Mouse (Mus musculus): Measurements from ENCODE around the gene Msrb1.

DNA sequence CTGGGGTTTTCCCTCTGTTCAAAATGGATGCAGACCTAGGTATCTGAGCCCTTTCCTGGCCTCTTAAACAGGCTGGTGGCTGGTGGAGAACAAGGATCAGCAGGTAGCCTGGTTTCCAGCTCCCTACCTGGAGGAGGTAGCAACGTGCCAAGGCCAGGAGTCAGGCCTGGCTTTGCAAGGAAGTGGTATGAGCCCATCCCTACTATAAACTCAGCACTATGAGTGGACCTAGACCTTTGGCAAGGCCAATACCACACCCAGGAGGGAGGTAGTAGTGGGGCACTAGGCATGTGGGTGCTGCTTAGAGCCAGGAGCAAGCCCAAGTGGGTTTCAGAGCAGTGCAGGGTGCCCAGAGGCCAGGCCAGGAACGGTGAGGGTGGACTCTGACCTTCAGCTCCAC, 37.0 kb upstream of the Msrb1 start:
- TF ChIP-seq POLR2AphosphoS5 (IDR thresholded peaks at IDR 0.05; ENCODE audit: insufficient replicate concordance, low read depth, low read length) (no peak), CTCF (IDR thresholded peaks at IDR 0.05; ENCODE audit: low read depth, low read length) (no peak), GATA2 (IDR thresholded peaks at IDR 0.05; ENCODE audit: borderline replicate concordance, low read depth, low read length) (no peak), GATA1 (IDR thresholded peaks at IDR 0.05; ENCODE audit: borderline replicate concordance, low read length) (no peak), TAL1 (conservative IDR thresholded peaks at IDR 0.05; ENCODE audit: low read depth, low read length) (no peak)

All from G1E (cell line).